Mouse (Mus musculus) kidney, postnatal 36 days (tissue): ENCODE data around the gene Slc25a10.

Source experiments
- DNase-seq, 2 experiments: peaks; one replicate each; pipeline ENCODE4 v3.0.0; 2021 to 2022; ENCODE audit warnings: mixed read lengths in 2 of 2

Slc25a10 gene

GRCm38 (mm10) chr11:120485251-120485650 lies 6.4 kb upstream of the Slc25a10 start:
- peak; percentile 73 to 80 for DNase-seq

- DNase-seq: no peak
Measured at GRCm38 (mm10) chr11:120488516-120488915, 3.1 kb upstream of the Slc25a10 start.

DNA sequence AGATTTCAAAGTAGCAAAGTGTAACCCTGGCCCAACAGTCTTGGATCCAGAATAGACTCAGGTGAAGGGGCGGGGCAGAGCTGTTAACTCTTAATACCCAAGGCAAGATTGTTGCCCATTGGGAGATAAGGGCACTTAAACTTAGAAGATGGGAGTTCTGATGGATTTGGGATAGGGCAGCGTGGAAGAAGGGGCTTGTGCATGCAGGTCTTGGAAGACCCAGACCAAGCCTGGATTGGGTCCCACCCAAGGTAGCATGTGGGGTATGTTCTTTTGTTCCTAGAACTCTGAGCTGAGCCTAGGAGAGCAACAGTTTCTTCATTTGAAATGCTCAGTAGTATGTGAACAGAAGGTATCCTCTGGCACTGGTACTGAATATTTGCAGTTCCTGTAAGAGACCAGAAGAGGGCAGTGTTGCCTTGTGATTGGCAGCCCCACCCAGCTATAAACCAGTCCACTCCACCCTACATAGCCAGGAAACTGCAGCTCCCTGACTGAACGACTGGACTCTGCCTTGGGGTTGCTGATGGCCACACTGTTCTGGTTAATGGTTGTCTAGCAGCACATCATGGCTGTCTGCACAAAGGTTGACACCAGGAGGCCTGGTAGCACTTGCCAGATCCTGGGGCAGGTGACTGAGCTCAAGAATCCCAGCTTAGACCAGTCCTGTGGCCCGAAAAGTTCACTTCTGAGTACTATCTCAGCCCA lies 2.4 kb upstream of the Slc25a10 start:
- peak; percentile 84 to 93 for DNase-seq

GRCm38 (mm10) chr11:120490291-120491046 lies 1.2 kb upstream of the Slc25a10 start:
- DNase-seq: no peak

DNA sequence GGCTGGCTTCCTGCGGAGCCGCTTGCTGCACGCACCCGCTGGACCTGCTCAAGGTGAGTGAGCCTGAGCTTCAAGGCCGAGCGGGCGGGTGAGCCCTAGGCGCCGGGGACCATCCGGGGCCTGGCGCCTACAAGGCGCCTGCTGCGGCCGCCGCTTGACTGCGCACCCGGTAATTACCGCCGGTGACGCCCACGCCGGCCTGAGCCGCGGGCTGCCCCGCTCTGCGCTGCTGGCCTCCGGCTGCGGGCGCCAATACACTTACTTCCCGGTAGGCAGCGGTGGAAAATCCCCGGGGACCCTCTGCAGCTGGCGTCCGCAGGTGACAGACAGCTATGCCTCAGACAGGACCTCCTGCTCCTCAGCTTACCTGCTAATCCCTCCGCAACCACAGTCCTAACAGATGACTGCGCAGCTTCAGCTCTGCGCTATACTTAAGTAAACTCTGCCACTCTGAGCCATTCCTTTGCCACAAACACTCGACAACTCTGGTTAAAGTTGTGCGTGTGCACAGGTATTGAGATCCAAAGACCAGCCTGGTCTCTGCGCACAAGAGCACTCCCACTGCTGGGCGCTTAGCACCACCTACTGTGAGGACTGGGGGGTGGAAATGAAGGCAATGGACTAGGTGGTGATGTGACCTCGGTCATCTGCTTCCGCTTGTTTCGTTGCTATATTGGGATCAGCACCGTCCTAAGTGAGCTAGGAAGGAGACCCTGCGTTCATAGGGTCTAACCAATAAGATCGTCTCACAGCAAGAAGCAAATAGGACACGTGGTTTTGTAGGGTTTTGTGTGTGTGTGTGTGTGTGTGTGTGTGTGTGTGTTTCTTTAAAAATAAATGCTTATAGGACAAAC lies 611 bp downstream of the Slc25a10 start:
- DNase-seq: peak; percentile 73 to 74

DNA sequence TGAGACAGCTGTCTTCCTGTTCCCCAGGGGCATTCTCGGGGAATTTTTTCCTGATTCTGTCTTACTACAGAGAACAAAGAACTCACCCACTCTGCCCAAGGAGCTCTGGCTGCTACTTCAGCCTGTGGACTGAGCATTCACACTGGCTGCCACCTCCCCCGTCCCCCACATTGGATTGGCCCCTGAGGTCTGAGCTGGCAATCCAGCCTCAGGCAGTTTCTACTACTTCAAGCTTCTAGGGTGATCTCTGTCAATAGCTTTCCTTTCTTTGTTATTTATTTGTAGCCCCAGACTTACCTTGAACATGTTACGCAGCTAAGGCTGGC lies 1.2 kb downstream of the Slc25a10 start:
- DNase-seq: no peak

GRCm38 (mm10) chr11:120493351-120493750 lies 1.7 kb downstream of the Slc25a10 start:
- peak; percentile 65 to 67 for DNase-seq

- DNase-seq: no peak
Measured at GRCm38 (mm10) chr11:120493911-120494310, 2.3 kb downstream of the Slc25a10 start.

GRCm38 (mm10) chr11:120497436-120497835 lies 5.8 kb downstream of the Slc25a10 start:
- peak in 1 of 2 experiments; percentile 60 for DNase-seq

GRCm38 (mm10) chr11:120498226-120498625 lies 6.6 kb downstream of the Slc25a10 start:
- no peak for DNase-seq

- DNase-seq: no peak
Measured at GRCm38 (mm10) chr11:120498891-120499290, 7.3 kb downstream of the Slc25a10 start.

- DNase-seq: peak in 1 of 2 experiments; percentile 51
Measured at GRCm38 (mm10) chr11:120499894-120500293, 8.3 kb downstream of the Slc25a10 start.

DNA sequence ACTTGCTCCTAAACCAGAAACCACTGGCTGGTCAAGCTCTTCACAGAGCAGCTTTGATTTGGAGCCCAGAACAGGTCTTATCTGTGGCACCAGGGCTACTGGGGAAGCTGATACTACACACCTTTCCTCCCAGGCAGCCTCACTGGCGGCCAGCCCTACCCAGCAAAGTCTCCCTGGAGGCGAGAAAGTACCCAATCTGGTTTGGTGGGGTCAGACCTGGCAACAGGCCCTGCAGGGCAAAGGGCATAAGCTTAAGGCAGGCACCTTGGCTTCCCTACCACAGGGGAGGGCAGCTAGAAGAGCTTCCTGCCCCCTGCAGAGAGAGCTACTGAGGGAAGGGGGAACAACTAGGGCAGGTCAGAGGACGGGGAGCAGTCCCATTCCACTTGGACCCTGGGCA lies 8.7 kb downstream of the Slc25a10 start:
- DNase-seq: peak; percentile 94 to 95

DNA sequence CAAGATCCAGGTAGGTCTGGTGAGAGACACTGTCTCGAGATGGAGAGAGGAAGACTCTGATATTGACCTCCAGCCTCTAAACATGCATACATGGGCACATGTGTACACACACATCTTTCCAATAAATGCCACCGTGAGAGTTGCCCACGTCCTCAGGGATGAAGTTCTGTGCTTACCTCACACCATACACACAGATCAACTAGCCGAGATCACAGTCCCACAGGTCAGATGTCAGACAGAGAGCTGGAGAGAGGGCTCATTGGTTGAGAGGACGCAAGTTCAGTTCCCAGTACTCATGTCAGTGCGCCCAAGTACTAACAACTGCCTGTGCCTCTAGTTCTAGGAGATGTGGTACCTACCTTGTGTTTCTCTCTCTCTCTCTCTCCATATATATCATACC lies 9.4 kb downstream of the Slc25a10 start:
- DNase-seq: no peak

DNA sequence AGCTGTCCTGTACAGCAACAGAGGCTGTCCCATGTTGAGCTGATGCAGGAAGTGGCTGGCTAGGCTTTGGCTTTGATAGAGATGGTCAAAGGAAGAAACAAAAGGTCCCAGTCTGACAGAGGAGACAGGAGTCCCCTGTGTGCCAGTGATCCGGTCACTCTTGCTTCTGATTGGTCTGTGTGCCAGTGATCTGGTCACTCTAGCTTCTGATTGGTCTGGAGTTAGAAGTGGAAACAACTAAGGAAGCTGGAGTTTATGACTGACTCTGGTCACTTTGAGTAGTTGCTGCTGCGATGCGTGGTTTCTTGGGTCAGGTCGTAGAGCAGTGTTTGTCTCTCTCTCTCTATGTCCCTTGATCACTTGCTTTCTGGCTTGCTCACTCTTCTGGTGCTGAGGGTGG lies 10.1 kb downstream of the Slc25a10 start:
- DNase-seq: no peak

- DNase-seq: peak in 1 of 2 experiments; percentile 52
Measured at GRCm38 (mm10) chr11:120505661-120506060, 14.0 kb downstream of the Slc25a10 start.

GRCm38 (mm10) chr11:120506899-120507298 lies 15.3 kb downstream of the Slc25a10 start:
- DNase-seq: peak; percentile 67 to 78

GRCm38 (mm10) chr11:120507611-120508289 lies 16.1 kb downstream of the Slc25a10 start:
- DNase-seq: no peak

- no peak for DNase-seq
Measured at GRCm38 (mm10) chr11:120508290-120508870, 16.7 kb downstream of the Slc25a10 start.

- DNase-seq: no peak
Measured at GRCm38 (mm10) chr11:120509940-120510339, 18.3 kb downstream of the Slc25a10 start.

- DNase-seq: no peak
Measured at GRCm38 (mm10) chr11:120510375-120511030, 18.9 kb downstream of the Slc25a10 start.
